Mouse (Mus musculus) ovary, postnatal 10 days (tissue): ENCODE data around the gene Rdh16f1.
"Not testable (repeated sequence)": the region's sequence is repeated elsewhere in the genome, so short reads cannot be mapped to it uniquely, and the experiment has no call there.

Source experiments
- DNase-seq: peaks from one replicate; pipeline ENCODE4 v3.0.0; 2022; ENCODE audit warnings: low spot score

Rdh16f1 gene

DNA sequence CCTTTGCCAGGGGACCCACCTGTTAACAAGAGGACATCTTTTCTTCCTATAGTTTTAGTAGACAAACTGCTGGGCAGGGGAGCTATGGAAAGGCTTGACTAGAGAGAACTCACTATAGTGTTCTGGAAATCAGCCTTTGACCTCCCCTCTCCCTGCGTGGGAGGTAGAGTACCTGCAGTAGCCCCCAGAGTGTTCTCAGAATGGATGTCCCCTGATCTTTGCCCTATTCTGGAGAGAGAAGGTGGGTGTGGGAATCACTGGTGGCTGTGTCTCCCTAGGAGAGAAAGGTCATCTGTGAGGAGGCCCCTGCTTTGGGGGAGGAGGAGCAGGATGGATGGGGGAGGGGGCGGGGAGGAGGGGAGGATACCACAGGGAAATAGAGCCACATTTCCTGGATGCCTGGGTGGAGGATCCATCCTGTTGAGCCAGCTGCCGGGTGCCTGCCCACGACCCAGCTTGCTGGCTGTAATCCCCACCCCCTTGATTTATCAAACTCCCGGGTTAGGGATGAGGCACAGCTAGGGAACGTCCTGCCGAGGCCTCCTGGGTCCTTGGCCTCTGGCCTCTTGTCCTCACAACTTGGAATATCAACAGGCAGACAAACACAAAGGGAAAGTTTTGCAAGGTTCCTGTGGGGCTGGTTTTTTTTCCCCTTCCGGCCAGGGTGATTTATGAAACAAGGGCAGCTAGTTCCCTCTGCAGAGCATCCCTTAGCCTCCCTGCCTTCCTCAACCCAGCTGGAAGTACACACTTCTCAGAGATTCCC is 10.6 kb upstream of the Rdh16f1 start:
- no peak for DNase-seq

DNA sequence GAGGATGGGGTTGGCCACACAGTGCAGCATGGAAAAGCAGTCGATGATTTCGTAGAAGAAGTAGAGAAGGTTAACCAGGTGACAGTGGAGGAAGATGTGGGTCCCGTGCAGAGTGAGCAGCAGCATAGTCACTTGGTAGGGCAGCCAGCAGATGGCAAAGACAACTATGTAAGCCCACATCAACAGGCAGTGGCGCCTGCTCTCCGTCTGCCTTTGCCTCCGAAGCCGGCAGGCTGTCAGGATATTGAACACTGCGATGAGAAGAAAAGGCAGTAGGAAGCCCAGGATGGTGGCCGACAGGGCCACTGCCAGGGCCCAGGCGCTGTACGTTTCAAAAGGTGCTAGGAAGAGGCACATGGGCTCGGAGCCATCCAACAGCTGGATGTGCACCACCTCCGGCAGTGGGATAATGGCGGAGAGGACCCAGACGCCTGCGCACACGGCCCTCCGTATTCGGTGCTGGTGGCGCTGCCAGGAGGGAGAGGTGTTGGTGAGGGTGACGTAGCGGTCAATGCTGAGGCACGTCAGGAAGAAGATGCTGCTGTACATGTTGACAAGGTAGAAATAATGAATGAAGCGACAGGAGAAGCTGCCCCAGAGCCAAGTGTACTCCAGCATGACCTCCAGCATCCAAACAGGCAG is 9.3 kb upstream of the Rdh16f1 start:
- no peak for DNase-seq

- DNase-seq, result no peak
Observed at GRCm38 (mm10) chr10:127751548-127751947, 8.0 kb upstream of the Rdh16f1 start, which contains the start of gene Gpr182. Gene Gpr182, minus strand, starts transcription at chr10:127751732.

DNA sequence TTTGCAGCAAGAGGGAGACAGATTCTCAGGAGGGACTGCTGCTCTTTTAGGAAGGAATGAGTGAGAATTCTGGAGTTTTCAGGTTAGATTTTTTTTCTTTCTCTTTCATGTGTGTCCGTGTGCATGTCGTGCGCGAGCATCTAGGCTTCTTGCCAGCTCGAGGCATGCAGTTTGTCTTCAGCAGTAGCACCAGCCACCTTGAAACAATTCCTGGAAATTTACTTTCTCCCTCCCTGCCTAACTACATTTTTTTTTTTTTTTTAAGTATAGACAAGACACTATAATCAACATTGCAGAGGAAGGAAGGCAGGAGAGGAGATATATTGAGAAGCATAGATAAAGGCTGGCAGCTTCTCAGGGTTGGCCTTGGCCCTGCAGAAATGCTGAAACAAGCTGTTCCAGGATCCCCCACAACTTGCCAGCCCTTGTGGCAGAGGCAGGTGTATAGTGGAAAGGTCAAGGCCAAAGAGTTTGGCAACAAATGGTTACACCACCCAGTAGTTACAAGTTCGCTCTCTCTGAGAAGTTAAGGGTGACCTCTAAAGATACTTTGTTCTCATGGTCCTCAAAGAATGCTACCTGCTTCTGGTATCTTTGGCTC is 4.9 kb upstream of the Rdh16f1 start:
- DNase-seq, result no peak

GRCm38 (mm10) chr10:127755246-127755645 is 4.3 kb upstream of the Rdh16f1 start:
- DNase-seq, result no peak

GRCm38 (mm10) chr10:127755770-127756468 is 3.7 kb upstream of the Rdh16f1 start:
- DNase-seq, result no peak

GRCm38 (mm10) chr10:127762926-127763325 is 3.3 kb downstream of the Rdh16f1 start:
- DNase-seq, result not testable (repeated sequence)

GRCm38 (mm10) chr10:127763914-127764680 is 4.5 kb downstream of the Rdh16f1 start:
- no peak for DNase-seq

DNA sequence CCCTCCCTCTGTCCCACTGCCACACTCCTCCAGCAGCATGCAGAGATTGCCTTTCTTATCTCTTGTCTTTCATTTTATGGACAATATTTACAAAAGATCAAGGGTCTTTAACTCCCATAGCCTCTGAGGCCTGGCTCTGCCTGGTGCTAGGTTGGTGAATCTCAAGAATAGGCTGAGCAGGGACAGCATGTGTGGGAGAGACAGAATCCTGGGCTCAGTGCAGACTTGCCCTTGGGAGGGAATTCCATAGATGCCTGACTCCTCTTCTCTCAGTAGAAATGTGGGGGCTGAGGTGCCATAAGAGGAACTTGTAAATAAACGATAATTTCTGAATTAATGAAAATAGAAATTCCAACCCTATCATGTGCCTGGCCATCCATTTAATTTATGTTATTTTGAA is 7.0 kb downstream of the Rdh16f1 start:
- no peak for DNase-seq

GRCm38 (mm10) chr10:127776011-127776410 is 16.4 kb downstream of the Rdh16f1 start, which contains the start of gene Rdh9:
Gene Rdh9, plus strand, starts transcription at chr10:127776386.
- no peak for DNase-seq

GRCm38 (mm10) chr10:127782321-127782720 is 22.7 kb downstream of the Rdh16f1 start:
- not testable (repeated sequence) for DNase-seq

DNA sequence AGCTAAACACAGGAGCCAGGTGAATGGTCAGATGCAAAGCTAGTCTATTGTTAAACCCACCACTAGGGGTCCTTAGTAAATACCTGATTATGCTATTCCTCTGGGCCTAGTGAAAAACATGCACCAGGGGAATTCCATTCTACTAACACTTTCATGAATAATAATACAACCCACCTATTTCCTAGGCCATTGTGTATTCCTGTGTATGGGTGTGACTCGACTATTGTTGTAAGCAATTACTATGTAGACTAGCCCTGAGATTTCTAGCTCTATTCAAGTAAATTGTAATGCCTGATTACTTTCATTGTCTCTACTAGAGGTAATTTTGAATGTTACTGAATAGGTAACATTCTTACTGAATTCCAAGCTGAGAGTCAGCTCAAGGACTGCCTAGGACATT is 25.8 kb downstream of the Rdh16f1 start:
- not testable (repeated sequence) for DNase-seq

DNA sequence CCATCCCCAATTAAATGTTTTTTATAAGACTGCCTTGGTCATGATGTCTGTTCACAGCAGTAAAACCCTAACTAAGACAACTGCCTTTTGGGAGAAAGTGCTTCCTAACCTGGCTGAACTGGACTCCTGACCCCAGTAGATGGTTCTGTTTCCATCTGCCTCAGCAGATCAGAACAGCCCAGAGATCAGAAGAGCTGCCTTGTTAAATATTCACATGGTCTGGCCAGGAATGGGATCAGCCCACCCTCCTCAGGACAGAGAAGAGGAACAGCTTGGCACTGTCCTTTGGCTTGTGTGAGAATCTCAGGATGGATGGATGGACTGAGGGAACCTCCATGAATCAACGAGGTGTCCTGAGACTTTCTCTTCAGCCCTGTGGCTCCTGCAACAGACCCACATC is 39.7 kb downstream of the Rdh16f1 start:
- DNase-seq, result no peak

- no peak for DNase-seq
Observed at GRCm38 (mm10) chr10:127800891-127801290, 41.3 kb downstream of the Rdh16f1 start, which contains the start of gene Rdh16. Gene Rdh16, plus strand, starts transcription at chr10:127801152.

DNA sequence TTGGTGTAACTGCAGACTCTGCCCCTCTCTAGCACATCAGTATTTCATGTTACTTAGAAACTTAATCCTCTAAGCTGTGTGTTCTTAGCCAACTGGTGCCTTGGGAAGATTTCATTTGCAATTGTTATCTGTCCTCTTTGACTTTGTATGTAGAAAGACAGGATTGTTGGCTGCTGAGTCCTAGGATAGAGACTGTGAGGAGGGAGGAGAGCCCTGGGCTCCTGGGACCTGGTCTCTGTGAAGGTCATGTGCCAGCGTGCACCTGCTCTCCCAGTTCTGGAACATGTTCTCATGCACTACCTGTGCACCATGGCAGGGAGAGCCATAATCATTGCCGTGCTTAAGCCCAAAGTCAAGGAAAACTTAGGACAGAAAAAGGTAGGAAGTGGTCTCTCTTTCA is 42.0 kb downstream of the Rdh16f1 start:
- no peak for DNase-seq

DNA sequence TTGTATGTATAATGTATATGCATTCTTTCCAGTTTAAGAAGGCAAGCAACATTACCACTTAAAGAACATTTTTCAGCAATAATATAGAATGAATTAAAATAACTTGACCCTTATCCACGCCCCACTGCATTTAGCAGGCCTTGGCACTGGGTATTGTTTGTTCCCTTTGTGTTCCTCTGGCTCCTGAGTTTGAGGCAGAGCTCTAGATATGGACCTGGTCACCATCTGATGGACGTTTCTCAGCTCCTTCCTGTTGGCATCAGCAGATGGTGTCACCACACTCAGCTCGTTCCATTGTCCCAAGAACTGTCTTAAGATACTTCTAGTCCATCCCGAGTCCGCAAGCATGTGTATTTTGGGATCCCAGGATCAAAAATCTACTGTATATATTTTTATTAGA is 42.6 kb downstream of the Rdh16f1 start:
- DNase-seq, result no peak

DNA sequence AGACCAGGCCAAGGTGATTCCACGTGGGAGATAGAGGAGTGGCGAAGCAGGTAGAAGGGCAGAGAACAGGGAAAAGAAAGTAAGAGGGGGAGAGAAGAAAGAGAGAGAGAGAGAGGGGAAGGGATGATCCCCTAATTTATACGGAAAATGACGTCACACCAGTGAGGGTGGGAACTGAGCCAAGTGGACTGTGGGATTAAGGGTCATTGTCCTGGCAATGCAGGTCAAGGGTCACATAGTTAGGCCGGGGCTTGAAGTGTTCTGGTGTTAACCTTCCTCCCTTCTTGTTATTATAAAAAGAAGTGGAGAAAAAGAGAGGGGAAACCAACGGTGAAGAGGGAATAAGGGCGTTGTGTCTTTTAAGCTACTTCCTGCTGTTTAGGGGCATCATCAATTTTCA is 44.8 kb downstream of the Rdh16f1 start:
- no peak for DNase-seq

DNA sequence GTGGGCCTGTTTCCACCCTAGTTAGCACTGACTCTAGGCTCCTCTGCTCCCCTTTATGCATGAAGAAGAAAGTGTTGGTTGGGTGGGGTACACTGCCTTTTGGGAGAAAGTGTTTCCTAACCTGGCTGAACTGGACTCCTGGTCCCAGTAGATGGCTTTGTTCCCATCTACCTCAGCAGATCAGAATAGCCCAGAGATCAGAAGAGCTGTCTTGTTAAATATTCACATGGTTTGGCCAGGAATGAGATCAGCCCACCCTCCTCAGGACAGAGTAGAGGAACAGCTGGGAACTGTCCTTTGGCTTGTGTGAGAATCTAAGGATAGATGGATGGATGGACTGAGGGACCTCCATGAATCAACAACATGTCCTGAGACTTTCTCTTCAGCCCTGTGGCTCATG is 56.3 kb downstream of the Rdh16f1 start:
- no peak for DNase-seq

DNA sequence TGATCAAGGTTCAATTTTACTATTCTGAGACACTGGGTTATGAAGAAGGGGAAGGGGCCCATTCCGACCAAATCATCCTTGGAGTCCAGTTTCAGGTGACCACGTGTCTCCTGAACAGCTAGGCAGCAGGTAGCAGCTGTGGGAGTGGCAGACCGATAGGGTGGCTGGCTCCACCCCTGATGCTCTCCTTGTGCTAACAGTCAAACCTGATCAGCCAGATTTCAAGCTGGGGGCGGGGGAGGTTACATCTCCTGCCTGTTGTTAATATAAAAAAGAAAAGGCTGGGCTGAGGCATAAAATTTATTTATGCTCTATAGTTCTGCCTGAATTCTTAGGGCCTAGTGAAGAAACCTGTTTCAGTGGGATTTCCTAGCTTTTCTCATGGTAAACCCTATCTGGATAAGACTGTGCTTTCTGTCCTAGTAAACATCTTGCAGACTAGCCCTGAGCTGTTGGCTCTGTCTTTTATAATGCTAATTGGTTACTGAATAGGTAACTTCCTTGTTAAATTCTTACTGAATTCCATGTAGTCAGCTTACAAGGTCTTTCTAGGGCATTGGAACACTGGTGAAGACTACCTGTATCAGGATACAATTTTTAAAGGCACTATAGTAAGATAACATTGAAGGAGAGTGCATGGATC is 57.8 kb downstream of the Rdh16f1 start:
- DNase-seq, result not testable (repeated sequence)

DNA sequence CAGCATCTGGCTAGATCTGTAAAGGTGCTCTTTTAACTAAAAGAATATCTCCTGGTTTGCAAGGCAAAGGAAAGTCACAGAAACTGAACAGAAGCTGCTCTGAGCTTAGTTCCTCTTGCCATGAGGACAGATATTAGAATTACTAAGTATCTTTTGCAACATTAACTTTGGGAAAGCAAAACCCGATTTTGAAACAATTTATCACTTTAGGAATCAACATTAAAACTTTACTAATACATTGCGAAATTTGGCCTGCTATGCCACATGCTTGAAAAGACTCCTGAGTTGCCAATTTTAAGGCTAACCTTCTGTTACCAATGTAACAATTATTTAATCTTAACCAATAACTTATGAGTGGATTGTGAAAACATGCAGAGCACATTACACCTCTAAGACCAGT is 62.2 kb downstream of the Rdh16f1 start:
- not testable (repeated sequence) for DNase-seq

DNA sequence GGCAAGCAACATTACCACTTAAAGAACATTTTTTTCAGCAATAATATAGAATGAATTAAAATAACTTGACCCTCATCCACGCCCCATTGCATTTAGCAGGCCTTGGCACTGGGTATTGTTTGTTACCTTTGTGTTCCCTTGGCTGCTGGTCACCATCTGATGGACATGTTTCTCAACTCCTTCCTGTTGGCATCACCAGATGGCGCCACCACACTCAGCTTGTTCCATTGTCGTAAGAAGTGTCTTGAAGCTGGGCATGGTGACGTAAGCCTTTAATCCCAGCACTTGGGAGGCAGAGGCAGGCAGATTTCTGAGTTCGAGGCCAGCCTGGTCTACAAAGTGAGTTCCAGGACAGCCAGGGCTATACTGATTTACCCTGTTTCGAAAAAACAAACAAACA is 65.8 kb downstream of the Rdh16f1 start:
- DNase-seq, result no peak
